Mouse (Mus musculus) kidney, adult 2 months (tissue): ENCODE measurements around the gene Rnase11.

ENCODE experiments used
- CTCF ChIP-seq: fragments of 200-500 bp; conservative IDR thresholded peaks from 2 replicates; pipeline ENCODE4 v1.5.1; 2011; ENCODE audit warnings: low read depth, mild to moderate bottlenecking, control low read depth, low read length, moderate library complexity, mixed read lengths; ENCODE audit not compliant: insufficient read depth, insufficient read length
- POLR2A ChIP-seq: fragments of 200-500 bp; IDR thresholded peaks from one replicate; pipeline ENCODE4 v1.6.1; 2011; ENCODE audit warnings: low read depth, low read length, control low read depth

DNA sequence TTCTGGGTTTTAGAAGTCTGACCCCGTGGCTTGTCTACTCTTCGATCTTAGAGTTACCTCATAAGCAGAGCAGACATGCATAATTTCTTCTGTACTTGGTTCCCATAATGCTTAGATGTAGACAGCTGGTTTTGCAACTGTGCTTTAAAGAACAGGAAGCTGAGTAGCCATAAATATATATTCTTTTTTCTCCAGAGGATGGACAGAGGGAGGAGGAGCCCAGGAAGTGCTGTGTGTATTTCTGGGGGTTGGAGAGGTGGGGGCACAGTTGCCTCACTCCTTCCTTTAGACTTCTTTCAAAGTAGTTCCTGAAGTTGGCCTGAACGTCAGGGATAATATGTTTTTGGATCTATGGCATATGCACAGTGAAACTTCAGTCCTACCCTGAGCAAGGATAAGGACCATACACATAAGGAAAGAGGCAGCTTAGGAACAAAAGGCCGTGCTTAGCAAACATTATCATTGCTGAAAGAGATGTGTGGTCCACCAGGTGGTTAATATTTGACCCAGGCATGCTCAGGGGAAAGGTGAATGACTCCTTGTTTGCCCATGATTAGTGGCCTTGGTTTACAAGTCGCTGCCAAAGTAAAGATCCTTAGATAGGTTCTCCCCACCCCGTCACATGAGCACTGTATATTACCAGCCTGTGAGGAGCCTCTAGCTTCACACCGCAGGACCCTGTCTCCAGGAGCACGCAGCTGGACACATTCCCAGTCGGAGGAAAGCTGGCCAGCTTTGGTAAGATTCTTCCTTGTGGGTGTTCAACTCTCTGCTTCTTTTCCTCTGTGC is 46.0 kb upstream of the Rnase11 start:
- TF ChIP-seq CTCF: no peak
- TF ChIP-seq POLR2A: no peak
